Mouse (Mus musculus): ENCODE measurements around the gene Plxna2. TPM values are rescaled to one million over a fixed set of nuclear protein-coding genes. Genes with fewer than 3 reads are reported as not detected.

The Plxna2 gene
- total and polyA plus RNA-seq, 3 experiments = under 0.01 to 0.03 TPM; not detected in 1

GRCm38 (mm10) chr1:194774350-194774749 is 156.3 kb downstream of the Plxna2 start:
- Histone ChIP-seq H3K9ac (ENCODE audit: control insufficient read depth, low read depth, low read length, poor library complexity, severe bottlenecking) (no peak overlapping the region), H3K9me3 (replicated peaks; ENCODE audit: insufficient read depth, low read length) (no peaks in the 10 kb centered on the region), H3K27me3 (ENCODE audit: control insufficient read depth in 1 of 2, insufficient read depth in 2 of 2, low read length in 2 of 2) (no peaks in the 10 kb centered on the region; a peak in 4 of 4 replicates), H3K79me2 (ENCODE audit: control insufficient read depth, insufficient read depth, low read length, poor library complexity) (no peaks in the 10 kb centered on the region), H3K4me3 (ENCODE audit: control insufficient read depth in 1 of 2, insufficient read depth in 1 of 2, low read depth in 2 of 2, low read length in 2 of 2) (no peak overlapping the region), H3K4me1 (ENCODE audit: control insufficient read depth in 1 of 2, insufficient read depth in 2 of 2, low read length in 2 of 2) (no peaks in the 10 kb centered on the region), H3K27ac (ENCODE audit: control insufficient read depth, low read depth, low read length) (no peak overlapping the region), H3K36me3 (ENCODE audit: control insufficient read depth in 1 of 2, insufficient read depth in 2 of 2, low read length in 2 of 2) (no peaks in the 10 kb centered on the region)
- no peak for DNase-seq (ENCODE audit: low read depth, low spot score)
- no peak for TF ChIP-seq JUND (IDR thresholded peaks at IDR 0.05; ENCODE audit: low read depth, low read length)
- TF ChIP-seq ZNF384 (IDR thresholded peaks at IDR 0.05; ENCODE audit: low read depth, low read length) = no peak
- TF ChIP-seq ZC3H11A (IDR thresholded peaks at IDR 0.05; ENCODE audit: low read depth, low read length) = no peak
- no peak for TF ChIP-seq USF2 (IDR thresholded peaks at IDR 0.05; ENCODE audit: borderline replicate concordance in 1 of 2, insufficient read depth in 1 of 2, low read depth in 1 of 2, low read length in 2 of 2)
- TF ChIP-seq UBTF (IDR thresholded peaks at IDR 0.05; ENCODE audit: borderline replicate concordance, insufficient read depth, low read depth, low read length) = no peak

GRCm38 (mm10) chr1:194774754-194775153 is 156.7 kb downstream of the Plxna2 start:
- DNase-seq (ENCODE audit: low read depth, low spot score) = no peak
- no peaks in the 10 kb centered on the region for H3K9me3 ChIP-seq (replicated peaks; ENCODE audit: insufficient read depth, low read length)
- H3K4me1 ChIP-seq (ENCODE audit: control insufficient read depth in 1 of 2, insufficient read depth in 2 of 2, low read length in 2 of 2) = no peaks in the 10 kb centered on the region
- H3K36me3 ChIP-seq (ENCODE audit: control insufficient read depth in 1 of 2, insufficient read depth in 2 of 2, low read length in 2 of 2) = no peaks in the 10 kb centered on the region
- H3K79me2 ChIP-seq (ENCODE audit: control insufficient read depth, insufficient read depth, low read length, poor library complexity) = no peaks in the 10 kb centered on the region
- no peak overlapping the region for H3K4me3 ChIP-seq (ENCODE audit: control insufficient read depth in 1 of 2, insufficient read depth in 1 of 2, low read depth in 2 of 2, low read length in 2 of 2)
- TF ChIP-seq MYB (IDR thresholded peaks at IDR 0.05; ENCODE audit: low read depth, low read length) = no peak
- TF ChIP-seq SMC3 (IDR thresholded peaks at IDR 0.05; ENCODE audit: low read depth, low read length) = no peak
- no peak for TF ChIP-seq KAT2A (conservative IDR thresholded peaks at IDR 0.05; ENCODE audit: low read depth, low read length)
- no peak for TF ChIP-seq POLR2AphosphoS5 (IDR thresholded peaks at IDR 0.05; ENCODE audit: borderline replicate concordance, low read depth, low read length)
- no peak for TF ChIP-seq MXI1 (IDR thresholded peaks at IDR 0.05; ENCODE audit: low read depth, low read length)
- TF ChIP-seq NRF1 (IDR thresholded peaks at IDR 0.05; ENCODE audit: insufficient read depth, low read depth, low read length, poor library complexity, severe bottlenecking) = no peak
- no peak for TF ChIP-seq USF1 (IDR thresholded peaks at IDR 0.05; ENCODE audit: low read depth, low read length)
- TF ChIP-seq ZC3H11A (IDR thresholded peaks at IDR 0.05; ENCODE audit: low read depth, low read length) = no peak
- TF ChIP-seq UBTF (IDR thresholded peaks at IDR 0.05; ENCODE audit: borderline replicate concordance, insufficient read depth, low read depth, low read length) = no peak
- no peak for TF ChIP-seq CHD1 (IDR thresholded peaks at IDR 0.05; ENCODE audit: low read depth, low read length)
- no peak for TF ChIP-seq SIN3A (IDR thresholded peaks at IDR 0.05; ENCODE audit: low read length)
- TF ChIP-seq TCF12 (IDR thresholded peaks at IDR 0.05; ENCODE audit: low read depth, low read length) = no peak
- no peak for TF ChIP-seq CTCF (IDR thresholded peaks at IDR 0.05 in 2 of 3, conservative IDR thresholded peaks at IDR 0.05 in 1 of 3; ENCODE audit: control insufficient read depth in 1 of 3, insufficient read depth in 1 of 3, low read depth in 2 of 3, low read length in 3 of 3, poor library complexity in 1 of 3, severe bottlenecking in 1 of 3)
- no peak for TF ChIP-seq CHD2 (IDR thresholded peaks at IDR 0.05; ENCODE audit: low read length)
- TF ChIP-seq NELFE (IDR thresholded peaks at IDR 0.05; ENCODE audit: low read depth, low read length) = no peak
- TF ChIP-seq MAZ (IDR thresholded peaks at IDR 0.05; ENCODE audit: low read depth, low read length) = no peak
- no peak for TF ChIP-seq TBP (IDR thresholded peaks at IDR 0.05; ENCODE audit: low read depth, low read length)
- no peaks in the 10 kb centered on the region; a peak in 4 of 4 replicates for H3K27me3 ChIP-seq (ENCODE audit: control insufficient read depth in 1 of 2, insufficient read depth in 2 of 2, low read length in 2 of 2)
- H3K9ac ChIP-seq (ENCODE audit: control insufficient read depth, low read depth, low read length, poor library complexity, severe bottlenecking) = no peak overlapping the region
- no peak overlapping the region for H3K27ac ChIP-seq (ENCODE audit: control insufficient read depth, low read depth, low read length)

Measured in MEL (cell line).